Mouse (Mus musculus) adrenal gland, postnatal 14 days (tissue): ENCODE measurements around the gene Rbl1. TPM values are rescaled to one million over a fixed set of nuclear protein-coding genes. Genes with fewer than 3 reads are reported as not detected.
A peak's percentile ranks its signal among the peaks of the same experiment; 100 is the strongest.
"Not testable (repeated sequence)": the region's sequence is repeated elsewhere in the genome, so short reads cannot be mapped to it uniquely, and the experiment has no call there.

Source experiments
- DNase-seq: peaks from one replicate; pipeline ENCODE4 v3.0.0; 2021; ENCODE audit warnings: mixed read lengths
- total RNA-seq: library from RNA; stranded (reverse); gene quantifications from 2 replicates; pipeline ENCODE4 v1.2.3, GENCODE M21; 2021

The Rbl1 gene
- total RNA-seq, 1 experiment from 2014 or later, result 11.2 TPM

DNA sequence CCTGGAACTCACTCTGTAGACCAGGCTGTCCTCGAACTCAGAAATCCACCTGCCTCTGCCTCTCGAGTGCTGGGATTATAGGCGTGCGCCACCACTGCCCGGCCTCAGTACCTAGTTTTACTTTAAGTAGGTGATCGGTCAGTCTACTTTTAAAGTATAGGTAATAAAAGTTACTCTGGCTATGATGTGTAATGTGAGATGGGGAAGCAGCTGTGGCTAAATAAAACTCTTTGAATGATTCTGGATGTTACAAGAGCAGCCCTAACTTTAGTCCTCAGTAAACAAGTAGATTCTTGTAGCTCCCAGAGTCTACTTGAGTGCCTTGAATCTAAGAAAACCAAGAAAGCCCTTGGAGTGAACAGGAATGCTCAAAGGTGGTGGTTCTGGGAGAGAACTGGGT is 31.4 kb downstream of the Rbl1 start:
- no peak for DNase-seq

DNA sequence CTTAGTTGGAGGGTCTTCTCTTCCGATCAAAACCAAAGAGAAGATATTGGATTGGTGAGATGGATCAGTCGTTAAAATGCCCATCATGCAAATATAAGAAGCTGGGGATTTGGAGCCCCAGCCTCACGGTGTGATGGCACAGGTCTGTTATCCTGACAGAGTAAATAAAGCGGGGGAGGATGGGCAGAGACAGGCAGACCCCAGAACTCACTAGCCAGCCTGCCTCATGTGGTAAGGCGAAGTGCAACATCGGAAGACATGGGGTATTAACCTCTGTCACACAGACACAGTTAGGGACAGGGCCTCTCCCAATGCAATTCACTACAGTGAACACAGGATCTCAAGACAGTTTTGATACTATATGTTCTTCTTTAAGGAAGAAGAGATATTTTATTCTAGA is 33.7 kb downstream of the Rbl1 start:
- no peak for DNase-seq

DNA sequence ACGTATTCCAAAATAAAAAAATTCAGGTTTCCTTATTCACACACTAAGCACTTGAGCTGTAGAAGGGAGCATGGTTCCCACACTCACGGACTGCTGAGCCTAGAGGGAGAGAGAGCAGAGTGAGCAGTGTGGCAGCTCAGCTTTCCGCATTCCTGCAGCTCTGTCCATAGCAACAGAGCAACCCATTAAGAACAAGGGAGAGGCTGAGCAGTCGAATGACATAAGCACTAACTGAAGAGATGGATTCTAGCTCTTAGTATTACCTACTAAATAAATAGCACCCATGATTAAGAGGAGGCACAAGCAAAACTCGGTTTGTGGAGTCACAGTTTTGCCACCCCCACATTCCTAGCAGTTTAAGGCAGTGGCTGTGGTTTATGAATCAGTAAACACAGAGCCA is 34.2 kb downstream of the Rbl1 start:
- DNase-seq, result no peak

DNA sequence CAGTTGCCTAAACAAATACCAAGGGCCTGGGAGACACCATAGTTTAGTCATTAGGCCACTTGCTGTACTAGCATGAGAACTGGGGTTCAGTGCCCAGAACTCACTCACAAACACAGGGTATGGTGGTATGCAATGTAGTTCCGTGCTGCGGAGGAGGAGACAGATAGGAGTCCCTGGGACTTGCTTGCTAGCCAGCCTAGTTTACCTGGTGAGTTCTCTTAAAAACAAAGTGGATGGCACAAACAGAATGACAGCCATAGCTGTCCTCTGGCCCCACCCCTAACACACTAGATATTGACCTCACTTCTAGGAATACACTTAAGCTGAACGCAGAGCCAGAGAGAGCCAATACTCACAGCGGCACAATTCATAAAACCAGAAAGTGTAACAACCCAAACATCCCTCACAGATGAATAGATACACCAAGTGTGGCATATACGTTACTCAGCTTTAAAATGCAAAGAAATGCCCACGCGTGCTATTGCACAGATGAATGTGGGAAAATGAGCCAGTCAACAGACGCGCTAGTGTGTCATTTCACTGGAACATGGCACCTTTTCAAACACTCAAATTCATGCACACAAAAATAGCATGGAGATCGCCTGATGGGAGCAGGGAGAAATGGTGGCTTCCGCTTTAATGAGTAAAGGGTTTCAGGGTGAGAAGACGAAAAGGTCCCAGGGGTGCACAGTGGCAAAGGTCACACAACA is 37.8 kb downstream of the Rbl1 start:
- no peak for DNase-seq

DNA sequence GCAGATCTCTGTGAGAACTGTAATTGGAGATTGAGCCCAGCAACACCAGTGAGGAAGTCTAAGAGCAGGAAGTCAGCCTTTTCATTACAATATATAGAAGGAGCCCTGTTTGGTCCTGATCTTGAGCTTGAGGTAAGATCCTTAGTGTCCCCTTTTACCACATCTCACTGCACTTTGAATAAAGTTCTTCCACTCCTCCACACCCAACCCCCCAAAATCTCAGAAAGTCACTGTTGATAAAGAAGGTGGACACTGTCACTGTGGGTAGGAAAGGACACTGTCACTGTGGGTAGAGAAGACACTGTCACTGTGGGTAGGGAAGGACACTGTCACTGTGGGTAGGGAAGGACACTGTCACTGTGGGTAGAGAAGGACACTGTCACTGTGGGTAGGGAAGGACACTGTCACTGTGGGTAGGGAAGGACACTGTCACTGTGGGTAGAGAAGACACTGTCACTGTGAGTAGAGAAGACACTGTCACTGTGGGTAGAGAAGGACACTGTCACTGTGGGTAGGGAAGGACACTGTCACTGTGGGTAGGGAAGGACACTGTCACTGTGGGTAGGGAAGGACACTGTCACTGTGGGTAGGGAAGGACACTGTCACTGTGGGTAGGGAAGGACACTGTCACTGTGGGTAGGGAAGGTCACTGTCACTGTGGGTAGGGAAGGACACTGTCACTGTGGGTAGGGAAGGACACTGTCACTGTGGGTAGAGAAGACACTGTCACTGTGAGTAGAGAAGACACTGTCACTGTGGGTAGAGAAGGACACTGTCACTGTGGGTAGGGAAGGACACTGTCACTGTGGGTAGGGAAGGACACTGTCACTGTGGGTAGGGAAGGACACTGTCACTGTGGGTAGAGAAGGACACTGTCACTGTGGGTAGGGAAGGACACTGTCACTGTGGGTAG is 38.8 kb downstream of the Rbl1 start:
- DNase-seq, result not testable (repeated sequence)

DNA sequence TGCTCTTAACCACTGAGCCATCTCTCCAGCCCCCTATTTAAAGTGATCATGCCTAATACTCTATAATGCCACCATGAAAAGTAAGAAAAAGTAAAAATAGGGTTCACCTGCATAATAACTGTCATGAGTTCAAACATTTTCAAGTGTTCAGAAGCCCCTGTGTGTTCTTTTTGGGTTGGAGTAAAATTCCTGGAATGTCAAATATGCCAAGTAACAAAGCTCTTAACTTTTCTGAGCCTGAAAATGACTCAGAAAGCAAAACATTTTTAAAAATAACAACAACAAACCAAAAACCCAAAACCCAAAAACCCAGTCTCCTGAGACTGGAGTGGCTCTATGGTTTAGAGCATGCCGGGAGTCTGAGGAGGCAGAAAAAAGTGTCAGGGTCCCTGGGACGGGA is 40.2 kb downstream of the Rbl1 start:
- no peak for DNase-seq

DNA sequence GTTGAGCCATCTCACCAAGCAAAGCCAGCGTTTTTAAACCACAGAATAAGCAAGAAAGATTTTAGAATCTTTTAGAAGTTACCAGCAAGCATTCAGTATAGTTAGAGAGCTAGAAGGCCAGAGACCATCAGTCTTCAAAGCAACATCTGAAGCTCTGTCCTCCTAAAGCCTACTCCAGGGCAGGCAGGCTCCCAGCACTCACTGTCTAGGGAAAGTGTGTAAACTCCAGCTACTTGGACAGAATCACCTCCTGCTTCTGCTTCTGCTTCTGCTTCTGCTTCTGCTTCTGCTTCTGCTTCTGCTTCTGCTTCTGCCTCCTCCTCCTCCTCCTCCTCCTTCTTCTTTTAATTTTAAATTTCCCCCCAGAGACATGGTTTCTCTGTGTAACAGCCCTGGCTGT is 48.3 kb downstream of the Rbl1 start:
- no peak for DNase-seq

DNA sequence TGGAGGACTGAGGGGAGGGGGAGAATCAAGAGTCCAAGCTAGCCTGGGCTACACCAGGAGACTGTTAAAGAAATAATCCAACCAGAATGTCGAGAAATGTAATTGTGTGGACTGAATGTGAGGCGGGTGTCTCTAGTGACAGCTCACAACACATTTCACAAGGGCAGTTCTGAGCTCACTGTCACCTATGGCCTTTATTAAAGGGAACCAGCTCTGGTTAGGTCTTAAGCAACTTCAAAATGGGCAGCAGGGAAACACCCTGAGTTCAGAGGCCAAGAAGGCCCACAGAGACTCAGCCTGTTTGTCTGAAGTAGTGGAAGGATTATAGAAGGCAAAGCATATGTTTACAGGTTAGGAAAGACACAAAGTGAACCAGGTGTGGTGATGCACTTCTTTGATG is 51.1 kb downstream of the Rbl1 start:
- no peak for DNase-seq

DNA sequence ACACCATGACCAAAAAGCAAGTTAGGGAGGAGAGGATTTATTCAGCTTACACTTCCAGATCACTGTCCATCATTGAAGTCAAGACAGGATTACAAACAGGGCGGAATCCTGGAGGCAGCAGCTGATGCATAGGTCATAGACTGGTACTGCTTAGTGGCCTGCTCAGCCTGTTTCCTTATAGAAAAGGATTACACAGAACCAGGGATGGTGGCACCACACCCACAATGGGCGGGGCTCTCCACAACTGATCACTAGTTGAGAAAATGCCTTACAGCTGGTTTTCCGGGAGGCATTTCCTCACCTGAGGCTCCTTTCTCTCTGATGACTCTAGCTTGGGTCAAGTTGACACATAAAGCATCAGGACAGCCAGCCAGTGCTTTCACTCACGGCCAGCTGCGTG is 55.9 kb downstream of the Rbl1 start:
- DNase-seq, result no peak

DNA sequence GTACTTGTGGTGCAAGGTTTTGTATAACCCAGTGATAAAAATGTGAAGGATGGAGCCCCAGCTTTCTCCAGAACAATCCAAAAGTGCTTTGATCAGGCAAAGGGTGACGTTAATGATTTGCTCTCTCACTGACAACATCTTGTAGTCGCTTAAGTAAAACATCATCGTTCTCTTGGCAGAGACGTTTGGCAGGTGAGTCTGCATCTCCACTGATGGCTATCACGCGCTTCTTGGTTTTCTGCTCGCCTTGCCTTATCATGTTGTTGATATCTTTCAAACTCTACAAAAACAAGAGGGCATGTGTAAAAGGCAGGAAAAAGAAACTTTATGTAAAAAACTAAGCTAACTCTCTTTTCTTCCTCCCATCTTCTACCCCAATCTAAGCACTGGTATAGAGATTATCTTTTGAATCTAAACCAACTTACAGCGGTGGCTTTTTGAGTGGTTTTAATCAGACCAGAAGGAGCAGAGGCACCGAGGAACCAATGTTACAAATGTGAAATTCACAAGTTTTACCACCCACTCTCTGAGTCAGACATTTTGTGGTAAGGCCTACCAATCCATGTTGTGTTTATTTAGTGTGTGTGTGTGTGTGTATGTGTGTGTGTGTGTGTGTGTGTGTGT is 56.8 kb downstream of the Rbl1 start:
- no peak for DNase-seq

DNA sequence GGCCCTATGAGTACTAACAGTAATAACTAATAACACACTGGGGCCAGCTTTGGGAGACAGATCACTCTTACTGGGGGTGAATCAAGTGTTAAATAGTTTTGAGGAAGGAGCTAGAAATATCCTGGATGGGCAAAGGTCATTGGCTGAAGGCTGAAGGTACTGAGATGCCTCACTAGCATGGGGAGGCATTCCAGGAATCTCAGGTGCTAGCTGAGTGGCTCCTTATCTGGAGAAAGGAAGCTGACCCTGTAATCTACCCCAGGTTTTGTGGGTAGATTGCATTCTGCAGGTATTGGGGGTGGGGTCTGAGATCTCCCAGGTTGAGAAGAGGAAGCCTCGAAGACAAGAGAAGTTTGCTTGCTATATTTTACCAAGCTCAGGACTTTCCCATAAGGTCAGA is 59.2 kb downstream of the Rbl1 start:
- no peak for DNase-seq

DNA sequence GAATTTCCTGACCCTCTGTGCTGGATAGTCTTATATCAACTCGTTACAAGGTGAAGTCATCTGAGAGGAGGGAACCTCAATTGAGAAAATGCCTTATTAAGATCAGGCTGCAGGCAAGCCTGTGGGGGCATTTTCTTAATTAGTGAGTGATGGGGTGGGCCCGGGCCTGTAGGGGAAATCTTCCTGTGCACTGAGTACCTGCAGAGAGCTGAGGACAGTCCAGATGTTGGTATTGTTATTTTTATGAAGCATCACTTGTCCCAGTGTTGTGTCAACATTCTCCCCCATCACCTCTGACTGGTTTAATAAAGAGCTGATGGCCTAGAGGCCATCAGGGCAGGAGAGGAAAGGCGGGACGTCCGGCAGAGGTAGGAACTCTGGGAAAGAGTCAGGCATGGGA is 60.2 kb downstream of the Rbl1 start:
- DNase-seq, result no peak

DNA sequence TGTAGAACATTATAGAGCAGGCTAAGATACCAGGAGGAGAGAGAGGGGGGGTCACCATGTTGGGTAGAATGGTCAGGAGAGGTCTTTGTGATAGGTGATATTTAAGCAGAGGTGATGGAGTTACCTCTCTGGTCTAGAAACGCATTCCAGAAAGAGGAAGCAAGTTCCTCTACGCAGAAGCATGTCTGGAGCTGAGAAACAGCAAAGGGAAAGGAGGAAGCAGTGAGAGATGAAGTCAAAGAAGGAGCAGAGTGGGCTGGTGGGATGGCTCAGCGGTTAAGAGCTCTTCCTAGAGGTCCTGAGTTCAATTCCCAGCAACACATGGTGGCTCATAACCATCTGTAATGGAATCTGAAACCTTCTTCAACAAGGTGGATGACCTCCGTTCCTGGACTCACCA is 62.4 kb downstream of the Rbl1 start:
- DNase-seq, result no peak

DNA sequence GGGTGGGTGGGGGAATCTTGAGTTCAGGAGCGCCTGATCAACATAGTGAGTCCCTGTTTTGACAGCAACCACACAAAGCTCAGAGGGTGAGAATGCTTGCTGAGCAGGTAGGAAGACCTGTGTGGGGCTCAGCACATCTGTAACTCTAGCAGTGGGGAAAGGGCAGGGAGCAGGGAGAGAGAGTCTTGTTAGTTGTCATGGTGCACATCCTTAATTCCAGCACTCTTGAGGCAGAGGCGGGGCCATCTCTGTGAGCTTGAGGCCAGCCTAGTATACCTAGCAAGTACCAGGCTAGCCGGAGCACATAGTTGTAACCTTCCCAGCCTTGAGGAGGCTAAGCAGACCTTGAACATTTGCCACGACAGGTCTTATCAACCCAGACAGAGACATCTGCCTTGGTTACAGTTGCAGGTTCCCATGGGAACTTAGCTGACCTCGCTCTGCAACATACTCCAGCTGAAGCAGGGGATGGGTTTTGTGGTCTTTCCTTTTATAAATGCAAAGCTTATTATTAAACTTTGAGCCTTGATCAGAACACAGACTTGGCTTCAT is 65.0 kb downstream of the Rbl1 start:
- DNase-seq, result no peak

DNA sequence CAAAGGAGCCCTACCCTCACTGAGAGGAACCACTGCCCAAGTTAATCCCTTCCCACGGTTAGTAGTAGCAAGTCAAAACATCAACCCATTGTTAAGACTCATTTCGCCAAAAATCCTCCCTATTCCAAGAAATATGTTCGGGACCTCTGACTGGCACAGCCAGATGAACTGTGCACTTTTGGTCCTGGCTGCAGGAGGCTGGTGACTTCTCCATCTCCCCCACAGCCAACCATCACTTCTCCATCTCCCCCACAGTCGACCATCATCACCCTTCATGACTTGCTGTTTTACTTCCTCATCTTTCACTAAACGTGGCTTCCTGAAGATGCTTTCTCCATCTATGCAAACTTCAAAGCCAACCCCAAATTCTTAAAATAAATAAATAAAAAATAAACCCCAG is 65.5 kb downstream of the Rbl1 start:
- no peak for DNase-seq

DNA sequence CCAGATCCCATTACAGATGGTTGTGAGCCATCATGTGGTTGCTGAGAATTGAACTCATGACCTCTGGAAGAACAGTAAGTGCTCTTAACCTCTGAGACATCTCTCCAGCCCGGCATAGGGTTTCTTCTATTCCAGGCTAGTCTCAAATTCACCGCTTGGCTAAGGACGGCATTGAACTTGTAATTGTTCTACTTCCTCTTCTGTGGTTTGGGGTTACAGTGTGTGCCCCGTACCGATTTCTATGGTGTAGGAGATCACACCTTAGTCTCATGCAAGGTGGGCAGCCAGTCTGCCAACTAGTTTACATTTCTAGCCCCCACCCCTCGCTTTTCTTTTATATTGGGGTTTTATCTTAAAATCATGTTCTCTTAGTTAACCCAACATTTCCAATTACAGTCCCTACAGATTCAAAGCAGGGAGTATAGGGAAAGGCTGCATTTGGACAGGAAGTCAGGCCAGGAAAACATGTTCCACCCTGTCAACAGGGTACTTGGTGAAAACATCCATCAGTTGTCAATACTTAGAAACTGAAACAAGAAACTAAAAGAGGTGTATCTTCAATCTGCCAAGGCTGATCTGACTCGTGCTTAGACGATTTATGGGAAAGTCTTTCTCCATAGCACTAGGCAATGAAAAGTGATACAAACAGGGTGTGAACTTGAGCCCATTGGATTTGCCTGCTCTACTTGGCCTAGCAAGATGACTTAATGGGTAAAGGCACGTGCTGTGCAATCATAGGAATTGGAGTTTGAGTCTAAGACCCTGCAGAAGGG is 66.2 kb downstream of the Rbl1 start:
- no peak for DNase-seq

DNA sequence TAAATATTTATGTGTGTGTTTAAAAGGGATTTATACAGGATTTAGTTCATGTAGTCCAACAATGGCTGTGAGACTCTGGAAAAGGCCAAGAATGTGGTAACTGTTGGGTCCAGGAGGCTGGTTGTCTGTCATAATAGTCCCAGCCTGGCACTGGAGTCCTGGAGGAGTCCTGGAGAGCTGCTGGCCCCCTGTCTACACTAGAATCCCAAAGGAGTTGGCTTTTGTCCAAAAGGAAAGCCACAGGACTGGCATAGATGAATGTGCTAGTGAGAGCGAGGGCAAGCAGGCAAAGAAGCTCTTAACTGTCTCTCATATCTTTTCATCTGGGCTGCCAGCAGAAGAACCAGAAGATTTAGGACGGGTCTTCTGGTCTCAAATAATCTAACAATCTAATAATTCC is 67.7 kb downstream of the Rbl1 start:
- DNase-seq, result peak; percentile 51

DNA sequence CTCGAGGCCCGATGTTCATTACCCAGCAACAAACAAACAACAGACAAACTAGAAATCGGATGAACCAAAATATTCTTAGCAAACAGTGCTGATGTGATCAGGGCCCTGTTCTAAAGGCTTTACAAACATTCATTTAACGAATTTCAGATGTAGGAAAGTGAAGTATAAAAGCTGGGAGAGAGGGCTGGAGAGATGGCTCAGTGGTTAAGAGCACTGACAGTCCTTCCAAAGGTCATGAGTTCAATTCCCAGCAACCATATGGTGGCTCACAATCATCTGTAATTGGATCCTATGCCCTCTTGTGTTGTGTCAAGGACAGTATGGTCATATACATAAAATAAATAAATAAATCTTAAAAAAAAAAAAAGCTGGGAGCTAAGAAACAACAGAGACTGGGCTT is 68.2 kb downstream of the Rbl1 start:
- DNase-seq, result no peak

DNA sequence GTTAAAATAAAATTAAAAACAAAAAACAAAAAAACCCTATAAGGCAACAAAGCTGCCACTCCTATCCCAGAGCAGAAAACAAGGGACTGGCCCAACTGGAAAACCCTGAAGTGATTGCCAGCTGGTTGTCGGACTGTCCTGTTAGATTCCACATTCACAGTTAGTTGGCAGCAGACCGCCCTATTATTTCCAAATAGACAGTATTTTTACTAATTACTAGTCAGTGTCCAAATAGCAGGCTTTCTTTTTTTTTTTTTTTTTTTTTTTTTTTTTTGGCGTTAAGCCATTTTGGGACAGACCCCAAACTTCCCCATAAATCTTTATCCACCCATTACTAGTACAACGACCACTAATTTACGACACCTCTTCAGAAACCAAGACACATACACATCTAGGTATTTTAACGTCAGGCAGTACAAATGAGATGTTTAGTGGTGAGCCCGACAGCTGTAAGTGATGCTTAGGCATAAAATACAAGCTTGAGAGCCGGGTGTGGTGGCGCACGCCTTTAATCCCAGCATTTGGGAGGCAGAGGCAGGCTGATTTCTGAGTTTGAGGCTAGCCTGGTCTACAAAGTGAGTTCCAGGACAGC is 68.7 kb downstream of the Rbl1 start:
- no peak for DNase-seq

DNA sequence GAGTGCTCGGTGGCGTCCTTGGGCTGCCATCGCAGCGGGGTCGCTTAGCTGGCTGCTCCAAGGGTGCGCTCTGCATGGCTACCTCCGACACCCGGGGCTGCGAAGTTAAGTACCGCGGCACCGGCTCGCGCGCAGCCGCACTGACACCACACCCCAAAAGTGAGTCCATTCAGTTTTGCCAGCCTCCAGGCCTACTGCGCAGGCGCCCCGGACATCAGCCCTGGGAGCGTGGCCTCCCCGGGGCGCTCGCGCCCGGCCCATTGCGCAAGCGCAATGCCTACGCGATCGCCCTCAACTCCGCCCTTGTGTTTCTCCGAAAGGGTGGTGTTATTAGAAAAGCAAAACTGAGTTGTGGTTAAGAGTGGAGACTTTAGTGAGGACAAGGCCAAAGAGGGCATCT is 69.3 kb downstream of the Rbl1 start, which contains the start of gene Samhd1:
Gene Samhd1, minus strand, starts transcription at position 252 of the 400 bp plus-strand sequence.
- peak; percentile 98 for DNase-seq

DNA sequence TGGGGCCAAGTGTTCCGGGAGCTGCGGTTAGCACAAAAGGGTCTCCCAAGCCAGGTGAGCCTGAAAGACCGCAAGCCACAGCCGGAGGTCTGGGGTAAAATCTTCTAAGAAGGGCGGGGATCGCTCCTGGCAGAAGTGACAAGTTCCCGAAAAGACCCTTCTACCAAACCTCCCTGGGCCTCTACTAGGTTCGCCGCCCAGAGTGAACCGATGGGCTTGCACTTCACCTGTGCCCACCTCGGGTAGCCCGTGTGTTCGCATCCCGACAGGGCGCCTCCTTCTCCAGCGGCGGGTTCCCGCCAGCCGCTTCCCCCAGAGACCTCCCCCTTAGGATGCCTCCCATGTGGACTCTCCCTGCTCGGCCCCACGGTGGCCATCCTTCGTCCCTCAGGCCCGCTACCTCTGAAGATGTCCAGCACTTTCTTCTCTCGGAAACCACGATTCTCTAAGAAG is 69.8 kb downstream of the Rbl1 start:
- peak; percentile 59 for DNase-seq
